Mouse (Mus musculus) limb, embryonic 14.5 days (tissue): Measurements from ENCODE around the gene Gm5136. TPM values are rescaled to one million over a fixed set of nuclear protein-coding genes. Genes with fewer than 3 reads are reported as not detected.
A peak's percentile ranks its signal among the peaks of the same experiment; 100 is the strongest.

Experiments
- ATAC-seq: fragments of 200-750 bp; cut with Nextera tagmentation; 2 replicates; pipeline ENCODE4 v1.8.0; 2017; ENCODE audit warnings: low read depth, moderate number of reproducible peaks, moderate TSS enrichment; ENCODE audit not compliant: low FRiP score
- DNase-seq: peaks from one replicate; pipeline ENCODE4 v3.0.0-alpha.2; 2015; ENCODE audit warnings: low spot score
- H3K27ac ChIP-seq: fragments of 300-500 bp; sonication (generic); replicated peaks from 2 replicates; pipeline ENCODE4 v1.5.1; 2014; ENCODE audit warnings: low read depth, mild to moderate bottlenecking, low read length, moderate library complexity, mixed read lengths
- H3K27me3 ChIP-seq: fragments of 300-500 bp; sonication (generic); 2 replicates; pipeline ENCODE4 v1.6.1; 2014; ENCODE audit warnings: low read length, mixed read lengths; ENCODE audit not compliant: control insufficient read depth, insufficient read depth
- H3K36me3 ChIP-seq: fragments of 300-500 bp; sonication (generic); 2 replicates; pipeline ENCODE4 v1.6.1; 2014; ENCODE audit warnings: mild to moderate bottlenecking, low read length, moderate library complexity, mixed read lengths; ENCODE audit not compliant: control insufficient read depth, insufficient read depth
- H3K4me1 ChIP-seq: fragments of 300-500 bp; sonication (generic); 2 replicates; pipeline ENCODE4 v1.6.1; 2014; ENCODE audit warnings: antibody characterized with exemption, low read length, mixed read lengths; ENCODE audit not compliant: control insufficient read depth, insufficient read depth
- H3K4me2 ChIP-seq: fragments of 300-500 bp; sonication (generic); replicated peaks from 2 replicates; pipeline ENCODE4 v1.6.1; 2014; ENCODE audit warnings: low read depth, mild to moderate bottlenecking, low read length, moderate library complexity; ENCODE audit not compliant: severe bottlenecking
- H3K4me3 ChIP-seq: fragments of 300-500 bp; sonication (generic); replicated peaks from 2 replicates; pipeline ENCODE4 v1.5.1; 2014; ENCODE audit warnings: low read length
- H3K9ac ChIP-seq: fragments of 300-500 bp; sonication (generic); 2 replicates; pipeline ENCODE4 v1.6.1; 2014; ENCODE audit warnings: mild to moderate bottlenecking, low read depth, low read length, moderate library complexity; ENCODE audit not compliant: severe bottlenecking
- H3K9me3 ChIP-seq: fragments of 300-500 bp; sonication (generic); 2 replicates; pipeline ENCODE4 v1.6.1; 2016; ENCODE audit warnings: low read length; ENCODE audit not compliant: control insufficient read depth
- POLR2A ChIP-seq: fragments of 200-500 bp; IDR thresholded peaks from 2 replicates; pipeline ENCODE4 v1.8.0; 2012; ENCODE audit warnings: inconsistent platforms, mild to moderate bottlenecking, moderate library complexity, borderline replicate concordance; ENCODE audit not compliant: insufficient read depth, insufficient read length; ENCODE audit errors: extremely low read depth
- WGBS: fragments of 180-500 bp; shearing (Covaris S2); extraction: QIAGEN DNeasy Blood & Tissue Kit; methylation state at CpG from one replicate; pipeline ENCODE4 v1.1.7; 2014; 5-methylcytosine and 5-hydroxymethylcytosine counted together
- polyA plus RNA-seq, 2 experiments: library from polyadenylated mRNA; depleted of rRNA in 1 of 2; stranded (reverse) in 1 of 2; unstranded in 1 of 2; fragments of >200 nt; fragmentation: Nextera tagmentation in 1 of 2; extraction: Ambion mirVana in 1 of 2; gene quantifications; 2 replicates each; pipeline versions ENCODE4 v1.2.1 to v1.2.3; 2012 to 2014

The Gm5136 gene
- polyA plus RNA-seq (2012; rRNA removed) (not detected in 2 replicates), polyA plus RNA-seq (2014; fragmentation: Nextera tagmentation; extraction: Ambion mirVana) (not detected in 2 replicates)

DNA sequence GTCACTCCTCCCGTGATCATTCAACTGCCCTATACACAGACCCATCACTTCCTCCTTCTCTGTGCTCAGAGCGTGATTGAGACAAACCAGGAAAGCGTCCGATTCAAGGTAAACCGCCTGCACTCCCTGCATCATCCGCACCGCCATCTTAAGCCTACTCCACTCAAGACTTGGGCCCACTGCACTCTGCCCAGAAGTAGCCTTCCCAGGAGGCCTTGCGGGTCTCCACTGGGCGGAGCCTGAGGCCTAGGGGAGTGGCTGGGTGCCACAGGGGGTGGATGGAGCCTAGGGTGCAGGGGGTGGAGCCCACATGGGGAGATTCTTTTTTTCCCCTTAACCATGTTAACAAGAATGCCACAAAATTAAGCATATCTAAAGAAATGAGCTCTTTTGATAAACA lies at the start of gene Gm5136:
Gm5136 (minus strand) TSS at position 215 of the 400 bp plus-strand sequence.
- no peak for ATAC-seq
- Histone ChIP-seq H3K4me2 (no peak within 1 kb of the TSS), H3K9ac (no peak within 1 kb of the TSS), H3K36me3 (no peaks in the 10 kb centered on the region), H3K4me1 (no peaks in the 10 kb centered on the region), H3K9me3 (no peaks in the 10 kb centered on the region), H3K27me3 (no peaks in the 10 kb centered on the region), H3K4me3 (no peak within 1 kb of the TSS), H3K27ac (no peak within 1 kb of the TSS)
- 96% methylated on average over 9 of the region's 9 CpGs for WGBS
- DNase-seq, result no peak
- TF ChIP-seq POLR2A, result no peak

DNA sequence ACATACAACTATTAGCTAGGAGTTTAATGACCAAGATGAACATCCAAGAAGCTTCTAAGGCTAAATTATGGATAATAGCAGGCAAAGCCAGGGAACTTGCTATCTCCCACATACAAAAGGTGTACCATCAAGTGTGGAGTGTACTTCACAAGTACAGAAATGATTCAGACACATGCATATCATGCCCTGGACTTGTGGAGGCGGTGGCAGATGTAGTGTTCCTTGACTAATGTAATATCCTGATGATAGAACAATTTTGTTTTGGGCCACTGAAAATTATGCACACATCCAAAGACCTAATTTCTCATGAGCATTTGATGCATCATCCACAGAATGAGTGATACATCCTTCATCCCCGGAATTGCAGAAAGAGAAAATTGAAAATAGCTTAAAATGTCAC lies 43.8 kb upstream of the Gm5136 start:
- no peak for TF ChIP-seq POLR2A
- Histone ChIP-seq H3K4me2 (no peak overlapping the region), H3K27ac (no peak overlapping the region), H3K9me3 (no peaks in the 10 kb centered on the region), H3K36me3 (no peaks in the 10 kb centered on the region), H3K4me3 (no peak overlapping the region), H3K27me3 (no peaks in the 10 kb centered on the region), H3K9ac (no peak overlapping the region), H3K4me1 (no peaks in the 10 kb centered on the region)
- no peak for ATAC-seq
- DNase-seq, result no peak
- WGBS, result 81% methylated on average over 2 of the region's 2 CpGs

DNA sequence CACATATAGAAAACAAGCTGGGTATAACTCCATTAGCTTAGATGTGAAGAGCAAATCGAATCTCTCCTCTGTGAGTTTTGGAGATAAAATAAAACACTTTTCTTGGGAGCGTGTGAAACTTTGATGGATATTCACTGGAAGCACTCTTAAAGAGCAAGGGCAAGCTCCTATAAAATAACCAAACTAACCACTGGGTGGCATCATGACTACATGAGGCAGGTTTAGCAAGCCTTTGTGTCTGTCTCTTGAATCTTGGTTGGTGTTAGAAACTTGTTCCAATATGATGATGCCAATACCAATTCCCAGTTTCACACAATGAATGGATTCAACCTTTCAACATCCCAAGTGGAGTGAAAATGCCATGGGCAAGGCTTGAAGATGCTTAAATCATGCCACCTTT lies 34.0 kb upstream of the Gm5136 start:
- H3K27ac ChIP-seq, result no peak overlapping the region

DNA sequence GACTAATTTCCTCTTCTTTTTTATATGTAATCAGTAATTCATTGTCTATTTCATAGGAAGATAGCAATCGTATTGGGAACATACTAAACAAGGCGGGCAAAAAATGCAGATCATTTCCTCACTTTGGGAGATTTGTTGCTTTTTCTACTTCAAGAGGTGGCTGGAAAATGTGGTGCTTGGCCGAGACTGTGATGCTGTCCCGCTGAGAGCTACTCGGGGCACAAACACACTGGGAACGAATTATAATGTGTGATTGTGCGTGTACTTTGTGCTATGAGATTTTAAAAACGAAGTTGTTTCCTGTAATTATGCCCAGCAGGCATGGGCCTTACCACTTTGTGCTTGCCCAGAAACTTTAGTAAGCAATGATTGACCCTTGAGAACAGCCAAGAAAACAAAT lies 29.0 kb upstream of the Gm5136 start:
- H3K4me2 ChIP-seq, result no peak overlapping the region
- no peaks in the 10 kb centered on the region for H3K36me3 ChIP-seq
- H3K27me3 ChIP-seq, result no peaks in the 10 kb centered on the region
- no peaks in the 10 kb centered on the region for H3K4me1 ChIP-seq
- H3K9me3 ChIP-seq, result no peaks in the 10 kb centered on the region
- TF ChIP-seq POLR2A, result no peak
- ATAC-seq (no peak), DNase-seq (no peak)
- 52% methylated on average over 8 of the region's 8 CpGs for WGBS
- H3K27ac ChIP-seq, result no peak overlapping the region
- H3K9ac ChIP-seq, result no peak overlapping the region
- no peak overlapping the region for H3K4me3 ChIP-seq

More for the DNA sequence above, 34.0 kb upstream of the Gm5136 start:
- no peak overlapping the region for H3K9ac ChIP-seq
- 55% methylated on average over 2 of the region's 2 CpGs for WGBS
- no peak for TF ChIP-seq POLR2A
- no peaks in the 10 kb centered on the region for H3K27me3 ChIP-seq
- DNase-seq (peak; percentile 61), ATAC-seq (no peak)
- H3K4me1 ChIP-seq, result no peaks in the 10 kb centered on the region
- no peak overlapping the region for H3K4me3 ChIP-seq
- no peak overlapping the region for H3K4me2 ChIP-seq
- no peaks in the 10 kb centered on the region for H3K9me3 ChIP-seq
- no peaks in the 10 kb centered on the region for H3K36me3 ChIP-seq

DNA sequence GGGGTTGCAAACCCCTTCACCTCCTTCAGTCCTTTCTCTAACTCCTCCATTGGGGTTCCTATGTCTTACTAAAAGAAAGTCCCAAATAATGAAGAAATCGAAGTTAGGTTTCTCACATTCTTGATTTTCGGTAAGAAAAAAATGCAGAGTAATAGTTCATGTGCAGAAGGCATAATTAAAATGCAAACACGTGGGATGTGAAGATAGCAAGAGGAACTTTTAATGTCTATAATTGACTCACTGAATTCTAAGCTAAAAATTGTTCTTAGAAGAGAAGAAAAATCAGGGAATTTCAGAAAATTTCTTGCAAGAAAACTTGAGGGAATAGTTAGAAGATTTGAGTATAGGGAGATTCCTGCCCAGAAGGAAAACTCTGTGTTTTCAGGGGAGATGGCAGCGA lies 26.4 kb upstream of the Gm5136 start:
- H3K4me3 ChIP-seq, result no peak overlapping the region
- TF ChIP-seq POLR2A, result no peak
- WGBS, result 83% methylated on average over 4 of the region's 4 CpGs
- H3K27me3 ChIP-seq, result no peaks in the 10 kb centered on the region
- no peak for DNase-seq
- no peak for ATAC-seq
- H3K36me3 ChIP-seq, result no peaks in the 10 kb centered on the region
- no peaks in the 10 kb centered on the region for H3K4me1 ChIP-seq
- H3K9ac ChIP-seq, result no peak overlapping the region
- no peak overlapping the region for H3K4me2 ChIP-seq
- no peak overlapping the region for H3K27ac ChIP-seq
- H3K9me3 ChIP-seq, result no peaks in the 10 kb centered on the region

DNA sequence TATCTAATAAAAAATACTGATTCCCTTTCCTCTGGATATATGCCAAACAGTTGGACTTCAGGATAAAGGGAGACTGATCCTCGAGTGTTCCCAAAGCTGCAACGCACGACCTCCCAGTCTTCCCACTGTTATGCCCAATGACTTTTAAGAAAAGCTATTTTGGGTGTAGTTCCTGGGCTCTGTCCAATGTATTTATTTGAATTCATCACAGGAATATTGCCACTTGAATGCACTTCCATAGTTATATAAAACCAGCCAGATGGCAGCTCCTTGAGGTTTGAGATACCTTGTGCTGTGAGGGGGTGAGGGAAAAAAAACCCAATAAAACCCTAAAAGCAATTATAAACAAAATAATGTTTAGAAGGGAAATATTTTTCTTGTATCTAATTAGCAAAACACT lies 24.9 kb upstream of the Gm5136 start:
- Histone ChIP-seq H3K4me1 (no peaks in the 10 kb centered on the region), H3K4me3 (no peak overlapping the region), H3K9me3 (no peaks in the 10 kb centered on the region), H3K4me2 (no peak overlapping the region), H3K36me3 (no peaks in the 10 kb centered on the region), H3K27me3 (no peaks in the 10 kb centered on the region), H3K27ac (no peak overlapping the region), H3K9ac (no peak overlapping the region)
- no peak for ATAC-seq
- TF ChIP-seq POLR2A, result no peak
- DNase-seq, result no peak
- 74% methylated on average over 3 of the region's 3 CpGs for WGBS
